Mouse (Mus musculus) mature B cell (primary cell): Measurements from ENCODE around the gene Slc35a5.

ENCODE experiments used
- in situ Hi-C: fragments of 300-500 bp; cut with MboI; formaldehyde crosslinking; loops from 2 replicates; pipeline ENCODE4 v1.14.3; 2019

Slc35a5 gene

DNA sequence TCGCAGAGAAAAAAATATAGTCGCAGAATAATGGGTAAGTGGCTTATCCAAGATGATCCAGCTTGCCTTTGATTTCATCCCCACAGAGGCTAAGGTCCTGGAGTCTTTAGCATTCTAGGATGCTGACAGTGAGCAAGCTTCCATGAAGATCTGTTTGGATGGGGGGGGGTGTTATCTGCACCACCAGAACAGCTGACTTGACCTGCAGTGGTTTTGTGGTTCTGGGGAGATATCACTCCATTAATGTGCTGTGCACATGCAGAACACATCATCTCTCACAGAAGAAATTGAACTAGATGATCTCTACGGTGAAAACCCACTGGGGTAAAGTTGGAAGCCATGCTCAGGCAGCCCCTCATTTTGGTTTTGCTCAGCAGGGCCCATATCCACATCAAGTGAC is 41.3 kb downstream of the Slc35a5 start:
- in situ Hi-C loops = no loop called here

DNA sequence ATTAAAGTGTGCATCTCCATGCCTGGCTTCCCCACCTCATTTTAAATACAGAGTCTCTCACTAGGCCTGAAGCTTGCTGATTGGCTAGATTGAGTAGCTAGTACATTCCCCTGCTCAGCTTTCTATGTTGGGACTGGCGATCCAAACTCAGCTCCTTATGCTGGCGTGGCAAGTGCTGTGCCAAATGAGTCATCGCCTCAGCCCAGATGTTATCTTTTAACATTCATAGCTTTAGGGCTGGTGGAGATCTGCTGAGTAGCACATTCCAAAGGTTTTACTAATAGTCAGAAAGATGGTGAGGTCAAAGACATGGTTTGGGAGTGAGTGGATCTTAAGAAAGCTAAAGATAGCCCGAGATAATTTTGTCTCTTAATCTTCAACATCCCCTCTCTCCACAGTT is 48.0 kb downstream of the Slc35a5 start:
- in situ Hi-C loops = no loop called here

- in situ Hi-C loops = no loop called here
Measured at GRCm38 (mm10) chr16:45108203-45108878, 50.2 kb downstream of the Slc35a5 start.

GRCm38 (mm10) chr16:45104993-45105392 is 53.5 kb downstream of the Slc35a5 start:
- in situ Hi-C loops = no loop called here

DNA sequence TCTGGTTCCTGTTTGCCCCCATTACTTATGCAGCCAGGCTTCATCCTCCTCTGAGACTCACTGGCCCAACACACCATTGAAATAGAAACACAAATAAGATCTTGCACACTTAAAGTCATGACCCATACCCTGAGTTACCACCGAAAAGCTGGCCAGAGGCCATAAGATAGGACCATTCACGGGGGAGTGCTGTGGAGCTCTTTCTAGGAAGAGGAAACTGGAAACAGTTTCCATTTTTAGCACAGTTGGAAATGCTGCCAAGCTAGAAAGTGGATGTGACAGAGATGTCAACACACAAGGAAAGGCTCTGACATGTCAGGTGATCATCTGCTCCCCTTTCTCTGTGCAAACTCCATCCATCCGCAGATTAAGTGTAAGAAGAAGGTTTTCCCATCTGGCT is 57.6 kb downstream of the Slc35a5 start:
- in situ Hi-C loops = no loop called here

DNA sequence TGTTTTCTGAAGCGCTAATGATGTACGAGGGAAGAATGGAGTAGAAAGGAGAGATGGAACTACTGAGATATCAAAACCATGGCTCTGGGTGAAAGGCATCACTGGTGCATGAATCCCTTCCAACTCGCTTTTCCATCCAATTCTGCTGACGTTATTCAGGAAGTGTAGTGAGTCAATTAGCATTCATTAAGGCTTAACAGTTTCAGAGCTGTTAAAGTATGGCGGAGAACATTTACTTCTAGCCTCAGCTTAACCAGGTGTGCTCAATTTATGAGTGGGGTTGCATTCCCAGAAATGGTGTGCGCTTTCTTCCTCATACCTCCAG is 59.7 kb downstream of the Slc35a5 start:
- in situ Hi-C loops = loop anchor here (25.0 kb wide), 1 partner anchor 612 kb away; no protein-coding TSS in a partner anchor

GRCm38 (mm10) chr16:45098186-45098885 is 60.2 kb downstream of the Slc35a5 start:
- in situ Hi-C loops = loop anchor here (25.0 kb wide), 1 partner anchor 611 kb away; no protein-coding TSS in a partner anchor

- in situ Hi-C loops = loop anchor here (25.0 kb wide), 1 partner anchor 610 kb away; no protein-coding TSS in a partner anchor
Measured at GRCm38 (mm10) chr16:45097467-45097866, 61.0 kb downstream of the Slc35a5 start.

DNA sequence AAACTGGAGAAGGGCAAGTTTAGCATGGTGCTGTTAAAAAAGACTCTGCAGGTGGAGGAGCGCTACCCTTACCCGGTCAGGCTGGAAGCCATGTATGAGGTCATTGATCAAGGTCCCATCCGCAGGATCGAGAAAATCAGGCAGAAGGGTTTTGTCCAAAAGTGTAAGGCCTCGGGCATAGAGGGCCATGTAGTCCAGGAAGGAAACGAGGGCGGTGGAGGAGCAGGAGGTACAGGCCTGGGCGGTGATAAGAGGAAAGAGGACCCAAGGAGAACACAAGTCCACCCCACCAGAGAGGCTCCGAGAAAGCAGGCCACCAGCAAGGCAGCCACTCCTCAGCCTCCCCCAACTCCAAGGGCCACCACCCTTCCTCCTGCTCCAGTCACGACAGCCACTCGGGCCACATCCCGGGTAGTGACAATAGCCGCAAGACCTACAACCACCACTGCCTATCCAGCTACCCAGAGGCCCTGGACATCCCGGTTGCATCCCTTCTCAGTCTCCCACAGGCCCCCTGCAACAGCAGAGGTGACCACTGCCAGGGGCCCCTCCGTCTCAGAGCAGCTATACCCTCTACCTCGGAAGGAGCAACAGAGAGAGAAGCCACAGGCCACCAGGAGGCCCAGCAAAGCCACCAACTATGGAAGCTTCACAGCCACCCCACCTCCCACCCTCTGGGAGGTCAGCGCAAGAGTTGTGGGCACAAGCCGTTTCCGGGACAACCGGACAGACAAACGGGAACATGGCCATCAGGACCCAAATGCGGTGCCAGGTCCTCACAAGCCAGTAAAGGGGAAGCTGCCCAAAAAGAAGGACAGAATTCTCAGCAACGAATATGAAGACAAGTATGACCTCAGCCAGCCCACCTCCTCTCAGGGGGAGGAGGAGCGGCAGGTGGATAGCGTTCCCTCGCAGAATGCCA is 62.7 kb downstream of the Slc35a5 start:
- in situ Hi-C loops = loop anchor here (25.0 kb wide), 1 partner anchor 609 kb away; no protein-coding TSS in a partner anchor

DNA sequence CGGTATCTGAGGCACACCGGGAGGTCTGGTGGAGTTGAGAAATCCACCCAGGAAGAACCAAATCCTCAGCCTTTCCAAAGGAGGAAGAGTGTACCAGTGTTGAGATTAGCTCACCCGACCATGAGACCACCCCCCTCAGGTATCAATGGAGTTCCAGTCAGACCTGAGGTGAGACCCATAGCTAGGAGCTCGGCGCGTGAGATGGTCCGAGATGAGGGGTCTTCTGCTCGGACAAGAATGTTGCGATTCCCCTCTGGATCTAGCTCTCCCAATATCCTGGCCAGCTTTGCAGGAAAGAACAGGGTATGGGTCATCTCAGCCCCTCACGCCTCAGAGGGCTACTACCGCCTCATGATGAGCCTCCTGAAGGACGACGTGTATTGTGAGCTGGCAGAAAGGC is 63.5 kb downstream of the Slc35a5 start:
- in situ Hi-C loops = loop anchor here (25.0 kb wide), 1 partner anchor 608 kb away; no protein-coding TSS in a partner anchor

- in situ Hi-C loops = loop anchor here (25.0 kb wide), 1 partner anchor 607 kb away; no protein-coding TSS in a partner anchor
Measured at GRCm38 (mm10) chr16:45094136-45094756, 64.3 kb downstream of the Slc35a5 start.

DNA sequence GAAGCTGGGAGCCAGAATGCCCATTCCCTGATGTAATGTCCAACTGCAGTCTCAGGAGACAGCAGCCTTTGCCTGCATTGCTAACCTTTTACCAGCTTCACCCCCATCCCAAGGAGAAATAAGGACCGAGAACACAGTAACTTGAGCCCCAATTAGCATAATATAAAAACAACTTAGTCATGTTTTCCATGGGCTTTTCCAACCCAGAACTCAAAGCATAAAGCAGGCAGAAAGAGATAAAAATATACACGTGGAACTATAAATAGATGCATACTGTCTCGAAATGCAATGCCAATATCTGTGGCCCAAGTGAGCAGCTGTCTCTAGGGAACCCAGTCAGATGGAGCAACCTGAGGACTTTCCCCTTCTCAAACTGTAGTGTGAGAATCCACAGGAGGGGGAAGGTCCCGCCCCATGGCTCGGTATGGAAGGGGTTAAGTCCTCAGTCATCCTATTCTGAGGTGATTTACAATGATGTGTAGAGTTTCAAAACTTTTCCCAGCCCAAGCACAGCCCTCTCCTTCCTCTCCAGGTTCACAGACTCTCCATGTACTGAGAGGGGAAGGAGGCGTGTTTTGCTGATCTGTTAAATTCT is 65.3 kb downstream of the Slc35a5 start, which contains the start of gene Ccdc80:
TSS of gene Ccdc80 (plus strand) at position 266 of the 595 bp plus-strand sequence.
- in situ Hi-C loops = loop anchor here (25.0 kb wide), 1 partner anchor 606 kb away; no protein-coding TSS in a partner anchor

DNA sequence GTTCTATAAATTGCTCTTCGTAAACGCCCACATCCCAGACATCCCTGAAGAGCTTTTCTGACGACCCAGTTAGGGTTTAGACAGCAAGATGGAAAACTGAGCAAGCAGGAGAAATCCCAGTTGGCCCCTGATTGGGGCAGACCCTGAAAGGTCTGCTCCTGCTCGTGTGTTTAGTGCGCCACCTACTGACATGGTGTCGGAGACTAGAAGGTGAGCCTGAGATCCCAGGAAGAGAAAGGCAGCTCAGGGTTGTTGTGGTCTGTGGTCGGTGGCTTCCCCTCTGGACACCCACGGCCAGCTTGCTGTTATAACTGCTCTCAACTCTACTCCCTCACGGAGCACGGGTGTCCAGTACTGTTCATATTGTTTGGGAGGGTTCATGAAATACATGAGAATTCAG is 68.5 kb downstream of the Slc35a5 start:
- in situ Hi-C loops = loop anchor here (25.0 kb wide), 1 partner anchor 603 kb away; no protein-coding TSS in a partner anchor
